Mouse (Mus musculus) hindbrain, embryonic 14.5 days (tissue): Measurements from ENCODE around the gene Cdk11b. TPM values are rescaled to one million over a fixed set of nuclear protein-coding genes. Genes with fewer than 3 reads are reported as not detected.
"Not testable (repeated sequence)": the region's sequence is repeated elsewhere in the genome, so short reads cannot be mapped to it uniquely, and the experiment has no call there.

Experiments used
- ATAC-seq: fragments of 200-750 bp; cut with Nextera tagmentation; 2 replicates; pipeline ENCODE4 v1.8.0; 2017; ENCODE audit warnings: moderate number of reproducible peaks, mild to moderate bottlenecking, moderate TSS enrichment, moderate library complexity; ENCODE audit not compliant: low FRiP score
- DNase-seq: peaks from one replicate; pipeline ENCODE4 v3.0.0-alpha.2; 2015; ENCODE audit warnings: low spot score
- H3K27ac ChIP-seq: fragments of 300-500 bp; sonication (generic); 2 replicates; pipeline ENCODE4 v1.5.1; 2014; ENCODE audit warnings: mild to moderate bottlenecking, moderate library complexity
- H3K27me3 ChIP-seq: fragments of 300-500 bp; sonication (generic); 2 replicates; pipeline ENCODE4 v1.6.1; 2014; ENCODE audit warnings: mild to moderate bottlenecking, low read length, mixed read lengths; ENCODE audit not compliant: control insufficient read depth, insufficient read depth
- H3K36me3 ChIP-seq: fragments of 300-500 bp; sonication (generic); replicated peaks from 2 replicates; pipeline ENCODE4 v1.6.1; 2014; ENCODE audit not compliant: control insufficient read depth, insufficient read depth
- H3K4me1 ChIP-seq: fragments of 300-500 bp; sonication (generic); replicated peaks from 2 replicates; pipeline ENCODE4 v1.6.1; 2014; ENCODE audit warnings: antibody characterized with exemption, low read length, mixed read lengths; ENCODE audit not compliant: control insufficient read depth, insufficient read depth
- H3K4me2 ChIP-seq: fragments of 300-500 bp; sonication (generic); replicated peaks from 2 replicates; pipeline ENCODE4 v1.6.1; 2014; ENCODE audit warnings: mild to moderate bottlenecking, moderate library complexity
- H3K4me3 ChIP-seq: fragments of 300-500 bp; sonication (generic); replicated peaks from 2 replicates; pipeline ENCODE4 v1.5.1; 2014; ENCODE audit warnings: mild to moderate bottlenecking, low read length
- H3K9ac ChIP-seq: fragments of 300-500 bp; sonication (generic); 2 replicates; pipeline ENCODE4 v1.6.1; 2014
- H3K9me3 ChIP-seq: fragments of 300-500 bp; sonication (generic); 2 replicates; pipeline ENCODE4 v1.6.1; 2016; ENCODE audit warnings: low read length; ENCODE audit not compliant: control insufficient read depth
- WGBS: fragments of 180-500 bp; shearing (Covaris S2); extraction: QIAGEN DNeasy Blood & Tissue Kit; methylation state at CpG from one replicate; pipeline ENCODE4 v1.1.7; 2014; 5-methylcytosine and 5-hydroxymethylcytosine counted together
- polyA plus RNA-seq: library from polyadenylated mRNA; unstranded; fragments of >200 nt; fragmentation: Nextera tagmentation; extraction: Ambion mirVana; gene quantifications from 2 replicates; pipeline ENCODE4 v1.2.1, GENCODE M21; 2014

Gene Cdk11b
- polyA plus RNA-seq, 1 experiment from 2014 or later = 43.2 TPM

DNA sequence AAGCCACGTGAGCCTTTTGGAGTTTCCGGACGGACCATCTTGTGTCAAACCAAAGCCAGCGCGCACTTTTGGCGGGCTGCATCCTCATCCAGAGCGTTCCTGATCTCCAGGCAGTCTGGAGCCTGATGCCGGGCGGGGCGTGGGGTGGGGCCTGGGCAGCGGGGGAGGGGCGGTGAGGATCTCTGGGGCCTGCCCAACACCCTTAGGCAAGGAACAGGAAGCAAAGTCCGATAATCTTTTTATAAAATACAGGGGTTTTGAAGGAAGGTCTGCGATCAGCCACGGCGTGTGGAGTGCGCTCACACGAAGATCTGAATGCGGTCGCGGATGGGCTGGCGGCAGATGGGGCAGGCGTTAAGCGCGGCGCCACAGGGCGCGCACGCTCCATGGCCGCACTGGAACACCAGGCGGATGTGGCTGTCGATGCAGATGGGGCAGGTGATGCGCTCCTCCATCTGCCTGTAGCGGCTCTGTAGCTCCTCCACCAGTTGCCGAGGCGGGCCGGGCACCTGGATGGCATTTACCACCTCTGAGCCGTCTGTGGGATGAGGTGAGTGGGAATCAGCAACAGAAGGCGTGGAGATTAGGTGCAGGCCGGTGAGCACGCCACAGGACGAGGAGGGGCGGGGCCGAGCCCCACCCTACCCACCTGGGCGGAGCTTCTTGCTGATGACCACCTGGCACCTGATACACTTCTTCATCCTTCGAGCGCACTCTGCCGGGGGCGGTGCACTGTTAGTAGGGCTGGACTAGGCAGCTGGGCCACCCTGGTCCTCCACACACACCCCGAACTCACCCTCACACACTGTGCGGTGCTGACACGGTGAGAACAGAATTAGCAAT lies 30.0 kb downstream of the Cdk11b start:
- Histone ChIP-seq H3K36me3 (peaks cover 66% of the 10 kb centered on the region), H3K4me3 (peak overlapping the region; percentile 22), H3K9ac (peak overlapping the region; percentile 40; the same call in 1 of the 2 replicates), H3K9me3 (no peaks in the 10 kb centered on the region), H3K4me2 (peak overlapping the region; percentile 64), H3K27ac (no peak overlapping the region), H3K4me1 (peaks cover 29% of the 10 kb centered on the region), H3K27me3 (peaks cover 67% of the 10 kb centered on the region)
- 3% methylated on average over 51 of the region's 52 CpGs for WGBS
- ATAC-seq (peak; percentile 25; the same call in 1 of the 2 replicates), DNase-seq (no peak)

DNA sequence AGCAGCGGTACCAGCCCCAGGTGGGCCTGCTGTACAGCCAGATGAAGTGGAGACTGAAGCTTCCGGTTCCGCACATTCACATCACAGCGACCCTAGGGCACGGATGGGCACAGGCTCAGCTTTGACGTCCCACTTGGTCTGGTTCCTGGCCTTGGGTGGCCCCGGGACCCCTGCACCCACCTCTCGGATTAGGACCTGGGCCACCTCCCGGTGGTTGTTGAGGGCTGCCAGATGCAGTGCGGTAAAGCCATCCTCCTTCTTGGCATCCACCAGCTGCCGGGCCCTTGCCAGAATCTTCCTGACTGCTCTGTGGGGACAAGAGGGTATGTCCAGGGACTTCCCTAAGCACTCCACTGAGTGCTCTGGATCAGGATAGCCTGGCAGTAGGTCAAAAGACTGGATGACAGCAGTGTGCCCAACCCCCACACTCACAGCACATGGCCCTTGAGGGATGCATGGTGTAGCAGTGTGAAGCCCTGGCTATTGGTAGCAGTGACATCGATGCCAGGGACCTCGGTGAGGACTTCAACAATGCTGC lies 31.6 kb downstream of the Cdk11b start:
- peaks cover 59% of the 10 kb centered on the region for H3K36me3 ChIP-seq
- no peak for ATAC-seq
- peaks cover 57% of the 10 kb centered on the region for H3K27me3 ChIP-seq

DNA sequence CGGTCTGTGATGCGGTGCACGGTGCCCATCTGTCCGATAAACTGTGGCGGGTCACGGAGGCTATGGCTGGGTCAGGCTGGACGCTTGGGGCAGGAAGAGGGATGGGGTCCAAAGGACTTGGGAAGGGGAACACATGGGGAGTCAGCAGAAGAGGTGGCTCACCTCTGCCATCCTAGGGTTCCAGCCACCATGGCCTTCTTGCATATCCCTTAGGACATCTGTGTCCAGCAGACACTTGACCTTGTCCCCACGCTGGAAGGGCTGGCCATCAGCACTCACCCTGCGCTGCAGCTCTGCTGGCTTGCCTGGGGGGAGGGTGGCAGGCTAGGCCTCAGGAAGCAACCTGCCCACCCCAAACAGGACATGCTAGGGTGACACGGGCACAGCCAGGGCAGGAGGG lies 34.3 kb downstream of the Cdk11b start:
- Histone ChIP-seq H3K27ac (no peak overlapping the region), H3K4me1 (peaks cover 14% of the 10 kb centered on the region), H3K9ac (no peak overlapping the region), H3K4me2 (no peak overlapping the region), H3K4me3 (no peak overlapping the region), H3K27me3 (peaks cover 31% of the 10 kb centered on the region), H3K9me3 (no peaks in the 10 kb centered on the region), H3K36me3 (peaks cover 48% of the 10 kb centered on the region)
- WGBS = 91% methylated on average over 10 of the region's 10 CpGs
- DNase-seq (no peak), ATAC-seq (no peak)

More for the DNA sequence above, 31.6 kb downstream of the Cdk11b start:
- 92% methylated on average over 13 of the region's 13 CpGs for WGBS
- no peak overlapping the region for H3K27ac ChIP-seq
- H3K4me3 ChIP-seq = no peak overlapping the region
- no peak overlapping the region for H3K9ac ChIP-seq
- H3K9me3 ChIP-seq = no peaks in the 10 kb centered on the region
- H3K4me2 ChIP-seq = no peak overlapping the region
- no peak for DNase-seq
- peaks cover 29% of the 10 kb centered on the region for H3K4me1 ChIP-seq

DNA sequence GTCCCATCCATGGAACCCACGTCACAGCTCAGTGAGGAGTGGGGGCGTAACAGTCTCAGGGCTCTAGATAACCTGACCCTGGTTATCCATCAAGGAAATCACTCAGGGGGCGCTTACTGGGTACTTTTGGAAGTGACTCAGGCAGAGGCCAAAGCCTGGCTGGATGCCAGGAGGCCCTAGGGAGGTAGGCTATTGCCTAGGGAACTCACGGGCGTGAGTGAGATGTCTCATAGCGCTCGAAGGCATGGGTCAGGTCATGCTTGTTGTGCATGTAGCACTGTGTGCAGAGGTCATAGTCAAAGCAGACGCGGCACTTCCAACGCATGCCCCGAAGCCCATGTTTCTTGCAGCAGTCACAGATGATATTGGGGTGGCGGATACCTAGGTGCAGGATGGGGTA lies 36.0 kb downstream of the Cdk11b start:
- ATAC-seq = no peak
- 80% methylated on average over 12 of the region's 12 CpGs for WGBS
- H3K9ac ChIP-seq = no peak overlapping the region

DNA sequence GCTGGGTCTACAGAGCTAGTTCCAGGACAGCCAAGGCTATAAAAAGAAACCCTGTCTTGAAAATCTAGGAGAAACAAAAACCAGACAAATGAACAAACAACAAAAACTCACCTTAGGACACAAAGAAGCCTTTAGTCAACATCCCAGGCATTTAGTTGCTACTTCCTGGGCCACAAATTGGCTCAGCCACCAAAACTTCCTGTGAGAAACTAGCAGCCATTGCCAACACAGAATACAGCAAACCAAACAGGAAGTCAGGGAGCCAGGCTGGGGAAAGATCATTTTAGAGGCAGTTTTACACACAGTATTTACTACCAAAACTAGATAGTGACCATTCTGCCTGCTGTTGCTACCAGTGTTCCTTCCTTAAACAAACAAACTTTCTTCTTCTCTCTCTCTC lies 42.2 kb downstream of the Cdk11b start:
- Histone ChIP-seq H3K27me3 (no peaks in the 10 kb centered on the region), H3K9me3 (no peaks in the 10 kb centered on the region), H3K4me3 (no peak overlapping the region), H3K27ac (no peak overlapping the region), H3K36me3 (peaks cover 17% of the 10 kb centered on the region), H3K4me1 (peaks cover 9% of the 10 kb centered on the region), H3K9ac (no peak overlapping the region), H3K4me2 (no peak overlapping the region)
- no peak for DNase-seq
- no peak for ATAC-seq

More for the DNA sequence above, 36.0 kb downstream of the Cdk11b start:
- Histone ChIP-seq H3K9me3 (no peaks in the 10 kb centered on the region), H3K27ac (no peak overlapping the region), H3K4me1 (no peaks in the 10 kb centered on the region), H3K4me3 (no peak overlapping the region), H3K36me3 (peaks cover 52% of the 10 kb centered on the region), H3K4me2 (no peak overlapping the region), H3K27me3 (peaks cover 15% of the 10 kb centered on the region)
- no peak for DNase-seq

DNA sequence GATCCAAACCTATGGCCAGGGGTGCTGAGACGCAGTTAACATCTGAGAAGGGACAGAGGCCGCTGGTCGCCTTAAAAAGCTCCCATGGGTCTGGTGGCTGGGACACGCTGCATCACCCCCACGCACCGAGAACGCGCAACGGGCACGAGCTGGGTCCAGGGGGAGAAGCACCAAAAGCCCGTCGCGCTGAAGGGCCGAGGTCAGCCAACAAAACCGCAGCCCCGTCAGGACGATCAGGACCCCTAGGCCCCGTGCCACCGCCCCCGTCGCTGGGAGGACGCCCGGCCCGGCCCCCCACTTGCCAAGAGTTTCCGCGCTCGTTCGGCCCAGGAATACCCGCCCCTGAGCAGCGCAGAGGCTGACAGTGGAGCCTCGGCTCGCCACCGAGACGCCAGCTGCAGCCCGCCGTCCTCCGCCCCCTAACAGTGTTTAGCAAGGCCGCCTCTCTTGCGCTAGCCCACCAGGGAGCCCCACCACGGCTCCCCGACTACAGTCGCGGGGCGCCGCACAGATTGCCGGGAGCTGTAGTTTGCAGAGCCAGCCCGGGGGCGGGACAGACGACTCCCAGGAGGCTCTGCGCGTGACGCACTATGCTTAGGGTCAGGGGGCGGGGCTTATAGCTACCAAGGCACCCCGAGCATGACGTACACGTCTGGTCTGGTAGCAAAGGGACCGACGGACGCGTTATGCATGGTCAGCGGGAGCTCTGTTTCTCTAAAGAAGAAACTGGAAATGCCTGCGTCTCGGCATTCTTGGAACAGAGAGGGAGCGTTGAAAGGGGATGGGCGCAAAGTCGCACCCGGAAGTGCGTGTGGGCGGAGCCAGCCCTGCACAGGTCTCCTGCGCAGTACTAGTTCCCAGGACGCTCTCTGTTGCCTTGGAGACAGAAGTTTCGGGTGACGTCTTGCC lies 44.3 kb downstream of the Cdk11b start, which contains the start of gene Mib2:
TSS of gene Mib2 (minus strand) at position 510 of the 909 bp plus-strand sequence.
- DNase-seq (peak; percentile 98), ATAC-seq (peak; percentile 99)
- H3K4me1 ChIP-seq = peaks cover 9% of the 10 kb centered on the region
- peak within 1 kb of the TSS; percentile 80 for H3K27ac ChIP-seq
- H3K36me3 ChIP-seq = peaks cover 17% of the 10 kb centered on the region
- no peaks in the 10 kb centered on the region for H3K9me3 ChIP-seq
- H3K9ac ChIP-seq = peak within 1 kb of the TSS; percentile 83
- peak within 1 kb of the TSS; percentile 85 for H3K4me2 ChIP-seq
- under 1% methylated on average over 73 of the region's 73 CpGs for WGBS
- H3K4me3 ChIP-seq = peak within 1 kb of the TSS; percentile 79
- H3K27me3 ChIP-seq = no peaks in the 10 kb centered on the region

DNA sequence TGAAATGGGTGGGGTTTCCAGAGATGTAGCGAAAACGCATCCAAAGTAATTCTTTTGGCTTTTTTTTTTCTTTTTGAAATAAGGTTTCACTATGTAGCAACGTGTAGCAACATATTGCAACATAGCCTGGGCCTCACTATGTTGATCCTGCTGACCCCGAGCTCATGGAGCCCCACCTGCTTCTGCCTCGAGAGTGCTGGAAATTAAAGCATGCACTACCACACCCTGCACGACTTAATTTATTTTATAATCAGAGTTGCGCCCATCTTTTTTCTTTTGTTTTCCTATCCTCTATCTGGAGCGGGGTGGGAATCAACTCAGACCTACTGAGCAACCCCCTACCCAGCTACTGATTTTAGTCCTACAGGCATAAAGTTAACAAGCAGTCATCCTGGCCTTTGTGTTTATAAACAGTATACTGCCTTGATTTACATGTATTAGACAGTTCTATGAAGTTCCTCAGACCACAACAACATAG lies 45.0 kb downstream of the Cdk11b start:
- H3K36me3 ChIP-seq = peaks cover 17% of the 10 kb centered on the region
- H3K27me3 ChIP-seq = no peaks in the 10 kb centered on the region
- 1% methylated on average over 8 of the region's 8 CpGs for WGBS
- H3K9me3 ChIP-seq = no peaks in the 10 kb centered on the region
- H3K4me2 ChIP-seq = peak overlapping the region; percentile 85
- peak overlapping the region; percentile 80 for H3K27ac ChIP-seq
- peak overlapping the region; percentile 79 for H3K4me3 ChIP-seq
- peak overlapping the region; percentile 83 for H3K9ac ChIP-seq
- DNase-seq = no peak
- peaks cover 9% of the 10 kb centered on the region for H3K4me1 ChIP-seq
- ATAC-seq = no peak

DNA sequence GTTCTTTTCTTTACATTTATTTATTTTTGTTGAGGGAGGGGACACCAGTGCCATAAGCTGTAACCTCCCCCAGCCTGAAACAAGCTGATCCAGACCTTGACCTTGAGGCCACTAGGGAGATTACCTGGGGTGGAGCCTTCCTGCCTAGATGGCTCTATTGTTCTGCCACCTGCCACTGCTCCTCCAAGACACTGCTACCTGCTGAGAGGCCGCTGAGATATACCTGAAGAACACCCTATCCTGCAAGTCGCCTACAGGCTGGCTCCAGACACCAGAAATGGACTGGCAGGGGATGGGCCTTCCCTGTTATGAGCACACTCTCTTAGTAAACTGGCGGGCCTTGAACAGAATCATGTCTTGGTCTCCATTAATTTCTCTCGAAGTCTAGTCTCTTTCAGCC lies 45.6 kb downstream of the Cdk11b start:
- not testable (repeated sequence) for H3K4me3 ChIP-seq, H3K4me1 ChIP-seq, H3K4me2 ChIP-seq, H3K27ac ChIP-seq, H3K9ac ChIP-seq, H3K27me3 ChIP-seq, DNase-seq, ATAC-seq, H3K9me3 ChIP-seq
- peaks cover 11% of the 10 kb centered on the region for H3K36me3 ChIP-seq
- 60% methylated on average over 4 of the region's 4 CpGs for WGBS

DNA sequence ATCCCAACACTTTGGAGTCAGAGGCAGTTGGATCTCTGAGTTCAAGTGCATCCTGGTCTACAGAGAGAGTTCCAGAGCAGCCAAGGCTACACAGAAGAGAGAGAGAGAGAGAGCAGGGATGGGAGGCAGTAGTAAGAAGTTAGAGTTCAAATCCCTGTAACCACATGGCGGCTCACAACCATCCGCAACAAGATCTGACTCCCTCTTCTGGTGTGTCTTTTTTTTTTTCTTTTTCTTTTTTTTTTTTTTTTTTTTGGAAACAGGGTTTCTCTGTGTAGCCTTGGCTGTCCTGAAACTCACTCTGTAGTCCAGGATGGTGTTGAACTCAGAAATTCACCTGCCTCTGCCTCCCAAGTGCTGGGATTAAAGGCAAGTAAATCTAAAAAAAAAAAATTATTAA lies 47.4 kb downstream of the Cdk11b start:
- no peak overlapping the region for H3K4me3 ChIP-seq
- no peak overlapping the region for H3K9ac ChIP-seq
- H3K4me2 ChIP-seq = no peak overlapping the region
- no peaks in the 10 kb centered on the region for H3K36me3 ChIP-seq
- H3K27me3 ChIP-seq = no peaks in the 10 kb centered on the region
- DNase-seq (no peak), ATAC-seq (no peak)
- WGBS = 67% methylated on average over 2 of the region's 2 CpGs
- peaks cover 9% of the 10 kb centered on the region for H3K4me1 ChIP-seq
- no peaks in the 10 kb centered on the region for H3K9me3 ChIP-seq
- no peak overlapping the region for H3K27ac ChIP-seq
